Mouse (Mus musculus) G1E (cell line): ENCODE results near the gene Spam1. TPM values are rescaled to one million over a fixed set of nuclear protein-coding genes. Genes with fewer than 3 reads are reported as not detected.

Source experiments
- ATAC-seq: 2 replicates; pipeline ENCODE4 v1.8.0; 2016; ENCODE audit warnings: mild to moderate bottlenecking; ENCODE audit not compliant: insufficient number of reproducible peaks, poor library complexity, low FRiP score, severe bottlenecking; ENCODE audit errors: extremely low read depth
- DNase-seq: peaks from one replicate; pipeline ENCODE4 v3.0.0; 2012; ENCODE audit warnings: low spot score
- H3K27me3 ChIP-seq: 2 replicates; pipeline ENCODE4 v1.6.1; 2012; ENCODE audit warnings: mild to moderate bottlenecking, low read length, inconsistent platforms; ENCODE audit not compliant: insufficient read depth
- H3K36me3 ChIP-seq: replicated peaks from 2 replicates; pipeline ENCODE3; 2012; ENCODE audit warnings: mild to moderate bottlenecking, inconsistent platforms
- H3K4me1 ChIP-seq: 2 replicates; pipeline ENCODE4 v1.6.1; 2012; ENCODE audit warnings: low read depth, low read length, inconsistent platforms, mixed read lengths; ENCODE audit not compliant: insufficient read depth
- H3K4me3 ChIP-seq: 2 replicates; pipeline ENCODE4 v1.5.1; 2012; ENCODE audit warnings: low read depth, mild to moderate bottlenecking, inconsistent platforms, low read length, moderate library complexity, mixed read lengths
- H3K9me3 ChIP-seq: replicated peaks from 2 replicates; pipeline ENCODE4 v1.6.1; 2012; ENCODE audit warnings: inconsistent platforms
- CTCF ChIP-seq: IDR thresholded peaks from 2 replicates; pipeline ENCODE4 v1.5.1; 2012; ENCODE audit warnings: low read depth, low read length, inconsistent platforms, mixed read lengths
- GATA1 ChIP-seq: IDR thresholded peaks from 2 replicates; pipeline ENCODE4 v1.6.1; 2012; ENCODE audit warnings: borderline replicate concordance, low read length, inconsistent platforms, mixed read lengths
- GATA2 ChIP-seq: IDR thresholded peaks from 2 replicates; pipeline ENCODE4 v1.6.1; 2012; ENCODE audit warnings: low read depth, low read length, inconsistent platforms, borderline replicate concordance
- POLR2AphosphoS5 ChIP-seq: IDR thresholded peaks from 2 replicates; pipeline ENCODE4 v1.6.1; 2012; ENCODE audit warnings: low read depth, low read length, inconsistent platforms; ENCODE audit not compliant: insufficient replicate concordance
- TAL1 ChIP-seq: conservative IDR thresholded peaks from 2 replicates; pipeline ENCODE4 v1.6.1; 2012; ENCODE audit warnings: low read depth, low read length, inconsistent platforms, mixed read lengths
- polyA plus RNA-seq: library from polyadenylated mRNA; stranded (reverse); fragments of >175 nt; gene quantifications from 2 replicates; pipeline ENCODE4 v1.2.3, GENCODE M21; 2012
- total RNA-seq, 2 experiments: library from RNA; stranded (forward) in 1 of 2; stranded (reverse) in 1 of 2; fragments of 200-1000 nt in 1 of 2; fragments of >200 nt in 1 of 2; fragmentation: Nextera tagmentation in 1 of 2; gene quantifications; 2 replicates each; pipeline ENCODE4 v1.2.3; 2014 to 2017

Gene Spam1
- total RNA-seq (2014; fragmentation: Nextera tagmentation) (not detected in 2 replicates), total RNA-seq (2017) (0.29 TPM in 1 of 2 replicates, not detected in the other), polyA plus RNA-seq (not detected in 2 replicates)

GRCm38 (mm10) chr6:24790888-24791287 lies at the start of gene Spam1:
Gene Spam1 (plus strand): TSS chr6:24791188.
- Histone ChIP-seq H3K4me1 (no peaks in the 10 kb centered on the region), H3K36me3 (no peaks in the 10 kb centered on the region), H3K27me3 (no peaks in the 10 kb centered on the region), H3K9me3 (no peaks in the 10 kb centered on the region), H3K4me3 (no peak within 1 kb of the TSS)
- no peak for ATAC-seq
- TF ChIP-seq GATA2 (no peak), POLR2AphosphoS5 (no peak), GATA1 (no peak), TAL1 (no peak), CTCF (no peak)
- DNase-seq = no peak

- no peaks in the 10 kb centered on the region for H3K4me1 ChIP-seq
- no peak for TF ChIP-seq GATA2
- no peak for TF ChIP-seq CTCF
- TF ChIP-seq POLR2AphosphoS5 = no peak
- no peak for TF ChIP-seq GATA1
- no peak for TF ChIP-seq TAL1
- H3K27me3 ChIP-seq = no peaks in the 10 kb centered on the region
- ATAC-seq = no peak
- H3K4me3 ChIP-seq = no peak within 1 kb of the TSS
- DNase-seq = no peak
- H3K36me3 ChIP-seq = no peaks in the 10 kb centered on the region
- H3K9me3 ChIP-seq = no peaks in the 10 kb centered on the region
Observed at GRCm38 (mm10) chr6:24748029-24748428, 43.0 kb upstream of the Spam1 start, which contains the start of gene Hyal4. Gene Hyal4 (plus strand): TSS chr6:24748329.

- no peaks in the 10 kb centered on the region for H3K27me3 ChIP-seq
- no peak for ATAC-seq
- TF ChIP-seq POLR2AphosphoS5 (no peak), GATA2 (no peak), TAL1 (no peak), GATA1 (no peak), CTCF (no peak)
Observed at GRCm38 (mm10) chr6:24759281-24759680, 31.7 kb upstream of the Spam1 start.

GRCm38 (mm10) chr6:24766261-24766660 lies 24.7 kb upstream of the Spam1 start:
- TF ChIP-seq TAL1 (no peak), POLR2AphosphoS5 (no peak), CTCF (no peak), GATA1 (no peak), GATA2 (no peak)
- H3K27me3 ChIP-seq = no peaks in the 10 kb centered on the region
- no peak for ATAC-seq

More at GRCm38 (mm10) chr6:24759281-24759680, 31.7 kb upstream of the Spam1 start:
- H3K9me3 ChIP-seq = no peaks in the 10 kb centered on the region
- H3K4me1 ChIP-seq = no peaks in the 10 kb centered on the region
- no peak overlapping the region for H3K4me3 ChIP-seq
- DNase-seq = no peak
- H3K36me3 ChIP-seq = no peaks in the 10 kb centered on the region

DNA sequence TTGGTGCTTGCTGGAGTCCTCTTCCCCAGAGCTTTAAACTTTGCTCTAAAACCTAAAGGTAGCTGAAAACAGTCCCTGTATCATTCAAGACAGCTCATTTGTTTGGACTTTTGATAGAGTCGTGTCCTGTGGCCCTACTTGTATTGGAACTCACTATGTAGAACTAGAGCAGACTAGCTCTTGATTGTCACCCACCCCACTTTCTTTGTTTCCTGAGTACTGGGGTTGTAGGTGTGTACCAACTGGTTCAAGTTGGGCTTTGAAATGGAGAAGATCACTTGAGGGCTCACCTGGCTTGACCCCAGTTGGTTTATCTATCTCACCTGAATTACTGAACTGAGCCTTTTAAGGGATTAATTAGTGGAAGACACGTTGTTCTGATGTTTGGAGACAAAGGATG lies 11.8 kb upstream of the Spam1 start:
- no peaks in the 10 kb centered on the region for H3K27me3 ChIP-seq
- H3K36me3 ChIP-seq = no peaks in the 10 kb centered on the region
- no peaks in the 10 kb centered on the region for H3K4me1 ChIP-seq
- no peaks in the 10 kb centered on the region for H3K9me3 ChIP-seq
- no peak for ATAC-seq
- TF ChIP-seq CTCF = no peak
- TF ChIP-seq GATA1 = no peak
- TF ChIP-seq POLR2AphosphoS5 = no peak
- no peak for TF ChIP-seq TAL1
- TF ChIP-seq GATA2 = no peak
- H3K4me3 ChIP-seq = no peak overlapping the region
- DNase-seq = no peak

More at GRCm38 (mm10) chr6:24766261-24766660, 24.7 kb upstream of the Spam1 start:
- Histone ChIP-seq H3K9me3 (no peaks in the 10 kb centered on the region), H3K4me3 (no peak overlapping the region), H3K36me3 (no peaks in the 10 kb centered on the region), H3K4me1 (no peaks in the 10 kb centered on the region)
- DNase-seq = no peak

DNA sequence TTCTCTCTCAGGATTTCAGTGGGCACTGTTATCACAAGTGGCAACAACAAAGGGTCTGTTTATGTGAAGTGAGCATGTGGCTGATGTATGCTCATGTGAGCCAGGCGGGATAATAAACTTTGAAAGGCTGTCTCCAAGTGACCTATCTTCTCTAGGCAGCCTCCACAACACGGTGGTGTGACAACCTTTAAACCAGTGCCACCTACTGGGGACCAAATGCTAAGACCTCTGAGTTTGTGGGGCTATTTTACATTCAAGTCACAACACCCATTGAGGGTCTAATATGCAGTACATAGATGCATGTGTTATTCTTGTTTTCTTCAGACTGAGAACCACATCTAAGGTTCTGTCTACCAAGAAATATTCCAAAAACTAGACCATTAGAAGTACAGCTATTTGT lies 31.1 kb downstream of the Spam1 start:
- no peak for ATAC-seq
- H3K4me1 ChIP-seq = no peaks in the 10 kb centered on the region

More for the DNA sequence above, 31.1 kb downstream of the Spam1 start:
- DNase-seq = no peak
- H3K36me3 ChIP-seq = no peaks in the 10 kb centered on the region
- H3K27me3 ChIP-seq = no peaks in the 10 kb centered on the region
- no peak overlapping the region for H3K4me3 ChIP-seq
- no peaks in the 10 kb centered on the region for H3K9me3 ChIP-seq
- TF ChIP-seq GATA1 (no peak), TAL1 (no peak), CTCF (no peak), POLR2AphosphoS5 (no peak), GATA2 (no peak)

Other genes with a start within 250 kb of the Spam1 start
- gene Lmod2, start 193.4 kb upstream of the Spam1 start, total RNA-seq (2014; fragmentation: Nextera tagmentation) = not detected in 2 replicates
- gene Lmod2, start 193.4 kb upstream of the Spam1 start, total RNA-seq (2017) = 0.11 TPM in 1 of 2 replicates, not detected in the other
- gene Lmod2, start 193.4 kb upstream of the Spam1 start, polyA plus RNA-seq = not detected in 2 replicates
- 46.9 and 60.4 TPM in 2 replicates for gene Wasl, start 126.2 kb upstream of the Spam1 start, total RNA-seq (2014; fragmentation: Nextera tagmentation)
- 9.0 and 9.6 TPM in 2 replicates for gene Wasl, start 126.2 kb upstream of the Spam1 start, total RNA-seq (2017)
- gene Wasl, start 126.2 kb upstream of the Spam1 start, polyA plus RNA-seq = 26.0 and 27.5 TPM in 2 replicates
- gene Hyal6, start 57.9 kb upstream of the Spam1 start, total RNA-seq (2014; fragmentation: Nextera tagmentation) = not detected in 2 replicates
- 0.12 and 0.22 TPM in 2 replicates for gene Hyal6, start 57.9 kb upstream of the Spam1 start, total RNA-seq (2017)
- not detected in 2 replicates for gene Hyal6, start 57.9 kb upstream of the Spam1 start, polyA plus RNA-seq
- gene Hyal4, start 42.9 kb upstream of the Spam1 start, total RNA-seq (2014; fragmentation: Nextera tagmentation) = not detected in 2 replicates
- gene Hyal4, start 42.9 kb upstream of the Spam1 start, total RNA-seq (2017) = 0.06 TPM in 1 of 2 replicates, not detected in the other
- not detected in 2 replicates for gene Hyal4, start 42.9 kb upstream of the Spam1 start, polyA plus RNA-seq
- gene Hyal5, start 66.8 kb downstream of the Spam1 start, total RNA-seq (2014; fragmentation: Nextera tagmentation) = not detected in 2 replicates
- gene Hyal5, start 66.8 kb downstream of the Spam1 start, total RNA-seq (2017) = 0.12 and 0.16 TPM in 2 replicates
- not detected in 2 replicates for gene Hyal5, start 66.8 kb downstream of the Spam1 start, polyA plus RNA-seq
- not detected in 2 replicates for gene Tmem229a, start 165.1 kb downstream of the Spam1 start, total RNA-seq (2014; fragmentation: Nextera tagmentation)
- under 0.01 and 0.16 TPM in 2 replicates for gene Tmem229a, start 165.1 kb downstream of the Spam1 start, total RNA-seq (2017)
- not detected in 2 replicates for gene Tmem229a, start 165.1 kb downstream of the Spam1 start, polyA plus RNA-seq